Mouse (Mus musculus): Measurements from ENCODE around the gene Macrod2. TPM values are rescaled to one million over a fixed set of nuclear protein-coding genes. Genes with fewer than 3 reads are reported as not detected.
A peak's percentile ranks its signal among the peaks of the same experiment; 100 is the strongest.

Macrod2 gene
- total and polyA plus RNA-seq, 2 experiments from 2014 or later: 5.5 to 17.4 TPM

GRCm38 (mm10) chr2:141388632-141389031, 993.5 kb downstream of the Macrod2 start:
- H3K27me3 ChIP-seq (ENCODE audit: control insufficient read depth, insufficient read depth, low read length): no peaks in the 10 kb centered on the region
- H3K4me1 ChIP-seq (ENCODE audit: control insufficient read depth, insufficient read depth): no peaks in the 10 kb centered on the region
- 69% methylated on average over 2 of the region's 2 CpGs for WGBS
- H3K27ac ChIP-seq (ENCODE audit: low read depth): no peak overlapping the region
- no peak overlapping the region for H3K4me2 ChIP-seq (ENCODE audit: low read depth, low read length)
- TF ChIP-seq EP300 (IDR thresholded peaks at IDR 0.05; ENCODE audit: low read depth) (no peak), CTCF (IDR thresholded peaks at IDR 0.05; ENCODE audit: low read depth) (no peak)
- H3K4me3 ChIP-seq (ENCODE audit: low read depth, low read length): no peak overlapping the region
- no peak overlapping the region for H3K9ac ChIP-seq (replicated peaks; ENCODE audit: low read depth, low read length)
- no peaks in the 10 kb centered on the region for H3K36me3 ChIP-seq (replicated peaks; ENCODE audit: control insufficient read depth, insufficient read depth, low read length)
- DNase-seq (ENCODE audit: low spot score): no peak
- no peaks in the 10 kb centered on the region for H3K9me3 ChIP-seq (replicated peaks; ENCODE audit: control insufficient read depth, low read length)
- ATAC-seq (ENCODE audit: insufficient read depth, low read depth): no peak

GRCm38 (mm10) chr2:141391229-141391628, 996.1 kb downstream of the Macrod2 start:
- H3K36me3 ChIP-seq (replicated peaks; ENCODE audit: control insufficient read depth, insufficient read depth, low read length): no peaks in the 10 kb centered on the region
- no peaks in the 10 kb centered on the region for H3K27me3 ChIP-seq (ENCODE audit: control insufficient read depth, insufficient read depth, low read length)
- no peak overlapping the region for H3K4me2 ChIP-seq (ENCODE audit: low read depth, low read length)
- no peaks in the 10 kb centered on the region for H3K9me3 ChIP-seq (replicated peaks; ENCODE audit: control insufficient read depth, low read length)
- no peak overlapping the region for H3K27ac ChIP-seq (ENCODE audit: low read depth)
- no peak for DNase-seq (ENCODE audit: low spot score)
- no peak for ATAC-seq (ENCODE audit: insufficient read depth, low read depth)
- no peak overlapping the region for H3K9ac ChIP-seq (replicated peaks; ENCODE audit: low read depth, low read length)
- TF ChIP-seq EP300 (IDR thresholded peaks at IDR 0.05; ENCODE audit: low read depth) (no peak), CTCF (IDR thresholded peaks at IDR 0.05; ENCODE audit: low read depth) (no peak)
- H3K4me1 ChIP-seq (ENCODE audit: control insufficient read depth, insufficient read depth): no peaks in the 10 kb centered on the region
- WGBS: 32% methylated on average over 4 of the region's 4 CpGs
- no peak overlapping the region for H3K4me3 ChIP-seq (ENCODE audit: low read depth, low read length)

GRCm38 (mm10) chr2:141394806-141395205, 999.7 kb downstream of the Macrod2 start:
- H3K36me3 ChIP-seq (replicated peaks; ENCODE audit: control insufficient read depth, insufficient read depth, low read length): no peaks in the 10 kb centered on the region
- DNase-seq (ENCODE audit: low spot score) (peak; percentile 12), ATAC-seq (ENCODE audit: insufficient read depth, low read depth) (no peak)

GRCm38 (mm10) chr2:141408766-141409165, 1013.7 kb downstream of the Macrod2 start:
- Histone ChIP-seq H3K4me3 (ENCODE audit: low read depth, low read length) (no peak overlapping the region), H3K4me2 (ENCODE audit: low read depth, low read length) (no peak overlapping the region), H3K36me3 (replicated peaks; ENCODE audit: control insufficient read depth, insufficient read depth, low read length) (no peaks in the 10 kb centered on the region), H3K4me1 (ENCODE audit: control insufficient read depth, insufficient read depth) (no peaks in the 10 kb centered on the region), H3K9ac (replicated peaks; ENCODE audit: low read depth, low read length) (no peak overlapping the region), H3K27me3 (ENCODE audit: control insufficient read depth, insufficient read depth, low read length) (no peaks in the 10 kb centered on the region), H3K27ac (ENCODE audit: low read depth) (no peak overlapping the region), H3K9me3 (replicated peaks; ENCODE audit: control insufficient read depth, low read length) (no peaks in the 10 kb centered on the region)
- TF ChIP-seq CTCF (IDR thresholded peaks at IDR 0.05; ENCODE audit: low read depth) (no peak), EP300 (IDR thresholded peaks at IDR 0.05; ENCODE audit: low read depth) (no peak)
- ATAC-seq (ENCODE audit: insufficient read depth, low read depth) (no peak), DNase-seq (ENCODE audit: low spot score) (no peak)
- 33% methylated on average over 2 of the region's 2 CpGs for WGBS

More at GRCm38 (mm10) chr2:141394806-141395205, 999.7 kb downstream of the Macrod2 start:
- Histone ChIP-seq H3K4me2 (ENCODE audit: low read depth, low read length) (no peak overlapping the region), H3K27me3 (ENCODE audit: control insufficient read depth, insufficient read depth, low read length) (no peaks in the 10 kb centered on the region), H3K9ac (replicated peaks; ENCODE audit: low read depth, low read length) (no peak overlapping the region), H3K4me3 (ENCODE audit: low read depth, low read length) (no peak overlapping the region), H3K27ac (ENCODE audit: low read depth) (no peak overlapping the region), H3K9me3 (replicated peaks; ENCODE audit: control insufficient read depth, low read length) (no peaks in the 10 kb centered on the region), H3K4me1 (ENCODE audit: control insufficient read depth, insufficient read depth) (no peaks in the 10 kb centered on the region)
- TF ChIP-seq EP300 (IDR thresholded peaks at IDR 0.05; ENCODE audit: low read depth) (no peak), CTCF (IDR thresholded peaks at IDR 0.05; ENCODE audit: low read depth) (peak; percentile 44)
- 49% methylated on average over 1 of the region's 1 CpGs for WGBS

- TF ChIP-seq EP300 (IDR thresholded peaks at IDR 0.05; ENCODE audit: low read depth) (no peak), CTCF (IDR thresholded peaks at IDR 0.05; ENCODE audit: low read depth) (no peak)
- H3K27me3 ChIP-seq (ENCODE audit: control insufficient read depth, insufficient read depth, low read length): no peaks in the 10 kb centered on the region
These were observed 1021.3 kb downstream of the Macrod2 start for GRCm38 (mm10) chr2:141416436-141416835.

GRCm38 (mm10) chr2:141416855-141417544, 1021.9 kb downstream of the Macrod2 start:
- no peaks in the 10 kb centered on the region for H3K9me3 ChIP-seq (replicated peaks; ENCODE audit: control insufficient read depth, low read length)
- no peaks in the 10 kb centered on the region for H3K27me3 ChIP-seq (ENCODE audit: control insufficient read depth, insufficient read depth, low read length)
- H3K27ac ChIP-seq (ENCODE audit: low read depth): no peak overlapping the region
- H3K4me3 ChIP-seq (ENCODE audit: low read depth, low read length): no peak overlapping the region
- 52% methylated on average over 8 of the region's 8 CpGs for WGBS
- DNase-seq (ENCODE audit: low spot score) (no peak), ATAC-seq (ENCODE audit: insufficient read depth, low read depth) (no peak)
- no peaks in the 10 kb centered on the region for H3K36me3 ChIP-seq (replicated peaks; ENCODE audit: control insufficient read depth, insufficient read depth, low read length)
- H3K4me2 ChIP-seq (ENCODE audit: low read depth, low read length): no peak overlapping the region
- TF ChIP-seq EP300 (IDR thresholded peaks at IDR 0.05; ENCODE audit: low read depth): no peak
- no peak for TF ChIP-seq CTCF (IDR thresholded peaks at IDR 0.05; ENCODE audit: low read depth)
- no peaks in the 10 kb centered on the region for H3K4me1 ChIP-seq (ENCODE audit: control insufficient read depth, insufficient read depth)
- H3K9ac ChIP-seq (replicated peaks; ENCODE audit: low read depth, low read length): no peak overlapping the region

More at GRCm38 (mm10) chr2:141416436-141416835, 1021.3 kb downstream of the Macrod2 start:
- no peak for ATAC-seq (ENCODE audit: insufficient read depth, low read depth)
- no peak overlapping the region for H3K27ac ChIP-seq (ENCODE audit: low read depth)
- H3K36me3 ChIP-seq (replicated peaks; ENCODE audit: control insufficient read depth, insufficient read depth, low read length): no peaks in the 10 kb centered on the region
- no peak overlapping the region for H3K9ac ChIP-seq (replicated peaks; ENCODE audit: low read depth, low read length)
- no peak overlapping the region for H3K4me3 ChIP-seq (ENCODE audit: low read depth, low read length)
- H3K4me2 ChIP-seq (ENCODE audit: low read depth, low read length): no peak overlapping the region
- no peaks in the 10 kb centered on the region for H3K4me1 ChIP-seq (ENCODE audit: control insufficient read depth, insufficient read depth)
- DNase-seq (ENCODE audit: low spot score): no peak
- H3K9me3 ChIP-seq (replicated peaks; ENCODE audit: control insufficient read depth, low read length): no peaks in the 10 kb centered on the region
